Mouse (Mus musculus) embryo, embryonic 9.5 days (tissue): ENCODE results near the gene Lta.
A peak's percentile ranks its signal among the peaks of the same experiment; 100 is the strongest.

Experiments used
- DNase-seq: peaks from one replicate; pipeline ENCODE4 v3.0.0-alpha.2; 2017; ENCODE audit errors: extremely low spot score

Lta gene

GRCm38 (mm10) chr17:35185639-35186611 is 19.2 kb downstream of the Lta start:
- DNase-seq = peak; percentile 76

DNA sequence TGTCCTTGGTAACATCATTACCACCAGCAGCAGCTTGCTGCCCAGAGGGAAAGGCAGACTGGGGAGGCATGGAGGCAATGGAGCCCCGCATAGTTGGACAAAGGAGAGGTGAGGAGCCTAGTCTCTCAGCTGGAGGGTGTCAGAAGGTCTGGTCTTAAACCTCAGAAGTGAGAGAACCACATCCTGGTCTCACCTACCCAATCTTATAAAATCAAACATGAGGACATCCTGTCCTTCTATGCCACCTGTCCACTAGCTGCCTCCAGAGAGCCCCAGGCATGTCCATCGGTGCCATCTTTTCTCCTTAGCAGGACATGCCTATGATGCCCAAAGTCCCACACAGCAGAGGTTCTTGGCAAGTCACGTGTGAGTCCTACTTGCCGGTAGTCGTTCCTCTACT is 25.1 kb downstream of the Lta start:
- DNase-seq = no peak

- peak; percentile 73 for DNase-seq
Measured at GRCm38 (mm10) chr17:35178528-35178927, 26.6 kb downstream of the Lta start.

- no peak for DNase-seq
Measured at GRCm38 (mm10) chr17:35175968-35176367, 29.2 kb downstream of the Lta start, which contains the start of gene Aif1. Aif1 (minus strand) TSS chr17:35176068.

- no peak for DNase-seq
Measured at GRCm38 (mm10) chr17:35175382-35175781, 29.8 kb downstream of the Lta start.

DNA sequence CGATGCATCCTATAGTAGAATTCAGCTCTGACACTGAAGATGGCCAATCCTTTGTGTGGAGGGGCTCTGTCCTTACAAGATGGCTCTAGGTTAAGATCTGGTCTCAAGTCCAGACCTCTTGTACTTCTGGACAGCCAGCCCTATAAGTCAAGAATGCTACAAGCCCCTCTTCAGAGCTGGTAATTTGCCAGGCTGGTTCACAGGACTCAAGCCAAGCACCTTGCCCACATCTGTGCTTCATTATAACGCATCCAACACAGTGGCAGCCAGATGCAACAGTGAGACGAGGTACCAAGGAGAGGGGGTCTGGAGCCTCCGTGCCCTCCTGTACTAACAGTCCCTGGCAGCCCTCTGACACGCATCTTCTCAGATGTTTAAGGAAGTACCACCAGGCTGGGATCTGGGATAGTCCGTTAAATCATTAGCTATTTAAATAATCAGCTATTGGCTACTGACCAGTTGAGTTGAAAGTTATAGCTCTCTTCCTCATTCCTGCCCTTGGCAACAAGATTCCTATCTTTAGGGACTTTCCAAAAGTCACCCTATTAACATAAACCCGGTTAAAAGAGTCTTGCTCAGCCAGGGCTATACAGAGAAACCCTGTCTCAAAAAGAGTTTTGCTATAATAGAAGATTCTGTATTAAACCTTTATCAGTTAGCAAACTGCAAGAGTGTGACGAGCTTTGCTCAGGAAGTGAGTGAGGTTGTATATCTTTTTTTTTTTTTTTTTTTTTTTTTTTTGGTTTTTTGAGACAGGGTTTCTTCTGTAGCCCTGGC is 30.8 kb downstream of the Lta start:
- DNase-seq = no peak

DNA sequence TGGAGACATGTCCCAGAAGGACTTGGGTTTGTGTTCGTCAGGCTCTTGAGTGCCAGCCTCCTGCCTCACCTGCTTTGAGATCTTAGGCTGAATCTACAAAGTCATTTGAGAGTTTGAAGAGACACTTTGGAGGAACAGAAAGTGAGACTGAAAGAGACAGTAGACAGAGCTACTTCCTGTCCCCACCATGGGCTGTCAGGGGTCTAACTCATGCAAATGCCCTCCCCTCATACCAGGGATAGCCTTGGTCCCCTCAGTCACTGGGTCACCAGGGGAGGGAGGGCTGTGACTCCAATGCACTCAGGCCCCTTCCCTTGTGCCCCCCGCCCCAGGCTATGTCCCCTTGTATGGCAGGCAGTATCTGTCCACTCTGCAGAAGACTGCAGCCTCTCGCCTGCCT is 31.8 kb downstream of the Lta start:
- no peak for DNase-seq

DNA sequence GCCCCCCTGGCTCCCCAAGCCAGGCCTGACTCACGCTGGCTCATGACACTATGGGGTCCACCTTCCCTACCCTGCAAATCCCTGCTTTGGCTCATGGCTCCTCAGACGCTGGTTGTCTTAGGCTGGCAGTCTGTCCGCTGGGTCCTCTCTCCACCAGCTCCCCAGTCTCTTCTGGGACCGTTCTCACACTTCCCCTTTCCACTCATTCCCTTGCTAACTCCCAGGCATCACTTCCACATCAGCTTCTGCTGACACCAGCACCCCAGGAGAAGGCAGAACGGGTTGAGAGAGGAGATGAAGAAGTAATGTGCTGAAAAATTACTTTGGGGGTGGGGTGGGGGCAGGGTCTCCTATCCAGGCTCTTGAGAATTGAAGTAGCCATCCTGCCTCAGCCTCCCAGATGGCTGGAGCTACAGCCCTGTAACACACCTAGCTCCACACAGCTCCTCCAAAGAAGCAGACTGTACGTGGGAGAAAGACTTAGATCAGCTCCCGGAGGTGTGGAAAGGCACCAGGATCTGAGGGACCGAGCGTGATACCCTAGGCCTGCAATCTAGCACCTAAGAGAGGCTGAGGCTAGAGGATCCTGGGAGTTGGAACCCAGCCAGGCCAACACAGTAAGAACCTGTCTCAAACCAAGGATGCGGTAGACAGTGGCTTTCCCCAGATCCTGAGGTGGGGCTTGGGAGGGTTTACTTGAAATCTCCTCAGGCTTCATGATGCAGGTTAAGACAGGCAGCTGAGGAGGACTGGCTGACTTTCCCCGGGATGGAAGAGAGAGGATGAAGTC is 32.5 kb downstream of the Lta start:
- DNase-seq = no peak

- peak; percentile 30 for DNase-seq
Measured at GRCm38 (mm10) chr17:35168541-35169207, 36.5 kb downstream of the Lta start.

DNA sequence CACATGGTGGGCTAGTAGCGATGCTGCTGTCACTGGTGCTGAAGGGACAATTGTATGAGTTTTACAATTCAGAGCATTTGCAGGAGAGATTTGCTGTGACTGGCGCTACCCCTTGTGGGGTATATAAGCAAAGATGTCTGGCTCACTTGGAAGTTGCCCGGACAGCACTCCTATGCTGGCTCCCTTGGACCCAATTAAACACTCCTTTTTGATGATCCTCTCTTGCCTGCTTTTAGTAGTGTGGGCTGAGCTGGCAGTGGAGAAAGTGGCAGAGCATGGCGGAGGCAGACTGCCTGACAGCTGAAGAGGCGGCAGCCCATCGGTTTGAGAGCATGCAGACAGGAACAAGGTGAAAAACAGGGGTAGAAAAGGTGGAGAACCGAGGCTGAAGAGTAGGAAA is 37.4 kb downstream of the Lta start:
- DNase-seq = no peak

GRCm38 (mm10) chr17:35166352-35167035 is 38.7 kb downstream of the Lta start:
- DNase-seq = peak; percentile 48

GRCm38 (mm10) chr17:35165451-35166155 is 39.5 kb downstream of the Lta start:
- peak; percentile 38 for DNase-seq

DNA sequence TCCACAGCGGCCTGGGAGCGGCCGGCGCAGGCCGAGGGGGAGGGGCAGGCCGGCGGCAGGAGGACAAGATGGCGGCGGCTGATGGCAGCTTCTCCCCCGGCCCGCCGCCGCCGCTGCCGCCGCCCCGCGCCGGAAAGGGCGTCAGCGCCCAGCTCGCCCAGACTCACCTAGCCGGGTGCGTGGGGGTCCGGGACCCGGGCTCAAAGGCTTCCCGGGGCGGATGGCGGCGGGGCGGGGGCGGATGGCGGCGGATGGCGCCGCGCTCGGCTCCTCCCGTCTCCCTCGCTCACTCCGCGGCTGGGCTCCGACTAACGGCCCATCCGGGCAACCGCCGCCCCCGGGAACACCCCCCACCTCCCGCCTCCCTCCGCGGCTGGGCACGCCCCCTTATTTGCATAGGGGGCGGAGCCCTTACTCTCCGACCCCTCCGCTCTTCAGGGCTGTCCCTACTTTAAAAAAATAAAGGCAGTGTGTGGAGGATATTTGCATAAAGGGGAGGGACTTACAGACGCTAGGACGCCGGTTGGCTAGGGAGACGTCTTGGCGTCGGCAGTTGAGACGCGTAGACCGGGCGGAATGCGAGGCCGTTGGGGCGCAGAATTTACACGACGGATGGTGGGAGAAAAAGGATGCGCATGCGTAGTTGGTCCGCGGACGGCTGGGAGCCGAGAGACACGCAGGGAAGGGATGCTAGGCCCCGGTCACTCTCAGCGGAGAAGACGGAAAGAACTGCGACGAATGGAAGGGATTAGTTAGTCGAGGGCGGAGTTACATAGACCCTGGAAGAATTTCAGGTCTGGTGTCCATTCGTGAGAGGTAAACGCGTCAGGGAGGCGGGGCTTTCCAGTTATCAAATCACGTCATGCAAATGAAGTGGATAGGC is 40.3 kb downstream of the Lta start, which contains the start of gene Prrc2a:
Gene Prrc2a (minus strand): TSS at position 330 of the 883 bp plus-strand sequence.
- peak; percentile 98 for DNase-seq

DNA sequence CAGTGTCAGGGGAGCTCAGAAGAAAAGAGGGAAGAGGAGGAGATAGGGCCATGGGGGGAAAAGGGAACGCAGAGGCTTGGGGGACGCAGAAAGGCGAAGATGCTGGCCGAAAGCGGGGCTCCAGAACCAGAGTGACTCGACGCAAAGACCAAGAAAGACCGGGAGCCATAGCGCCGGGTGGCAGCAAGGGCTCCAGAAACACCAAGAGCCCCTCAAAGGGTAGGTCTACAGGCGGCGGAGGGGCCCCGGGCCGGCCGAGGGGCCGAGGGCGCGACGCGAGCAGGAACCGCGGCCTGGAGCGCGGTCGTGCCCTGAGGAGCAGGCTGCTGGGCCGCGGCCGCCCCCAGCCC is 41.0 kb downstream of the Lta start:
- no peak for DNase-seq

DNA sequence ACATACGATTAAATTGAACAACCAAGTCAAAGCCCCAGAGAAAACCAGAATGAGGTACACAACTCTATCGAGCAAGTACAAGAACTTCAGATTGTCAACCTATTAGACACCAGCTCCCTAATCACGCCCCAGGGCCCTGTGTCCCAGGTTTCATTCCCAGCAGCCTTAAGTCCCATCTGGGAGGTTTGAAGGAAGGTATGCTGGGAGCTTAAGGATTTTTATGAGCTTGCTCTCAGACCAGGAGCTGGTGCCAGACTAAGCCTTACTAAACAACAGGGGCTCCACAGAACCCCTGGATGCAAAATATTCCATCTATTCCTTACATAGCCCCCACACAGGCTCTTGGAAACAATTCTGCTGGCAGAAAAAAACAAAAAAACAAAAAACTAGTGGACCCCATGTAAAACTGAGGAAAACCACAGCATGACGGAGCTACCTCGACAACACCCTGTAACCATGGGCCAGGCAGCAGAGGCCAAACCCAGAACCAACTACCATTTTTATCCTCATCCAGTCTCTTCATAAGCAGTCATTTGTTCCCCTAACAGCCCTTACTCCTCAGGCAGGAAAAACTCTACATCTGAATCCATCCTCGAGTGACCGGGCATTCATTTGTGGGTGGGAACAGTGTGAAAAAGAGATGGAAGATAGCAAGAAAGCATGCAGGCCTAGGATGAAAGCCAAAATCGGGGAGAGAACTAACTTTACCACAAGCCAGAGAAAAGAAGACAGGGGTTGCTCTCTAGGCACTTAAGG is 41.6 kb downstream of the Lta start:
- no peak for DNase-seq

DNA sequence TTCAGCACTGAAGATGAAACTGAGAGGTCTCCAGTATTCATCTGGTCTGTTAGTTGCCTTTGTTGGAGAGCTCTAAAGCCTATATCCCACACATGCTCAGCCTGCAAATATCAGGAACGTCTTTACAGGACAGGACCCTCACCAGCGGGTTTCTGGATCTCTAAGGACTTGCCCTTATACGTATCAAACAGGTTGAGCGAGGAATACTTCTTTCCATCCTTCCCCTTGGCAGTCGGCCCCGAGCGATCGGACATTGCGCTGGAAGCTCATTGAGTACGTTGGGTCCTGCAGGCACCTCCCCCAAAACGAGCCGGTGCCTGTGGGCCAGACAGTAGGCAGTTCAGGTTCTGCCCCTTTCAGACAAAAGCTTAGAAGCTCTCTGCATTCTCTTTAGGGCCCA is 42.4 kb downstream of the Lta start:
- no peak for DNase-seq

- DNase-seq = no peak
Measured at GRCm38 (mm10) chr17:35162121-35162520, 43.0 kb downstream of the Lta start.

DNA sequence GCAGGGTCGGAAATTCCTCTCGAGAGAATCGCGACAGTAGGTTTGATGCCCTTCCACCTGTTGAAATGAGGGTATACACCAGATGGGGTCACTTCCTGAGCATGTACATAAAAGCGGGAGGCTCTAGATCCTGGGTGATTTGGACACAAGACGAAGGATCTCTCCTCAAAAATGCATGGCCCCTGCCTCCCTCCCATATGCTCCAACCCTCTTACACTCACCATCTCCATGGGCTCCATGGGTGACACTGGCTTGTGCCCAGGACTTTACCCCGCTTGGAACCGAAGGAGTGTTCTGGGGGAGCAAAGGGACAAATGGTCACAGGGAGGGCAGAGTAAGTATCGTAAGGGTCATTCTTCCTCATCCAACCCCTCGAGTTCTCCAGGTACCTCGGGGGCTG is 43.7 kb downstream of the Lta start:
- no peak for DNase-seq
